Mouse (Mus musculus): ENCODE measurements around the gene Mydgf. TPM values are rescaled to one million over a fixed set of nuclear protein-coding genes. Genes with fewer than 3 reads are reported as not detected.

Gene Mydgf
- polyA plus RNA-seq, 1 experiment from 2014 or later: 68.4 TPM

Small RNAs within 50 kb of the gene (microRNA-seq; reads per million reads assigned to microRNA genes)
- not detected for gene Gm44397

Other genes with a start within 250 kb of the Mydgf start
- 9.4 and 9.5 TPM in 2 replicates for gene Zfp119b, start 234.4 kb downstream of the Mydgf start, polyA plus RNA-seq (2015; fragmentation: Nextera tagmentation; extraction: Ambion mirVana)
- 4.7 and 5.1 TPM in 2 replicates for gene Ebi3, start 231.3 kb downstream of the Mydgf start, polyA plus RNA-seq (2015; fragmentation: Nextera tagmentation; extraction: Ambion mirVana)
- gene Yju2, start 224.8 kb downstream of the Mydgf start, polyA plus RNA-seq (2015; fragmentation: Nextera tagmentation; extraction: Ambion mirVana): 27.9 and 28.2 TPM in 2 replicates
- 181 and 184 TPM in 2 replicates for gene Shd, start 213.5 kb downstream of the Mydgf start, polyA plus RNA-seq (2015; fragmentation: Nextera tagmentation; extraction: Ambion mirVana)
- 135 and 136 TPM in 2 replicates for gene Fsd1, start 197.4 kb downstream of the Mydgf start, polyA plus RNA-seq (2015; fragmentation: Nextera tagmentation; extraction: Ambion mirVana)
- 4.6 and 5.0 TPM in 2 replicates for gene Stap2, start 178.3 kb downstream of the Mydgf start, polyA plus RNA-seq (2015; fragmentation: Nextera tagmentation; extraction: Ambion mirVana)
- gene Mpnd, start 178.2 kb downstream of the Mydgf start, polyA plus RNA-seq (2015; fragmentation: Nextera tagmentation; extraction: Ambion mirVana): 159 and 182 TPM in 2 replicates
- gene Sh3gl1, start 147.3 kb downstream of the Mydgf start, polyA plus RNA-seq (2015; fragmentation: Nextera tagmentation; extraction: Ambion mirVana): 113 and 123 TPM in 2 replicates
- gene Chaf1a, start 143.5 kb downstream of the Mydgf start, polyA plus RNA-seq (2015; fragmentation: Nextera tagmentation; extraction: Ambion mirVana): 10.1 and 11.0 TPM in 2 replicates
- 73.7 and 78.6 TPM in 2 replicates for gene Ubxn6, start 108.9 kb downstream of the Mydgf start, polyA plus RNA-seq (2015; fragmentation: Nextera tagmentation; extraction: Ambion mirVana)
- 156 and 159 TPM in 2 replicates for gene Hdgfl2, start 104.3 kb downstream of the Mydgf start, polyA plus RNA-seq (2015; fragmentation: Nextera tagmentation; extraction: Ambion mirVana)
- 0.04 and 0.11 TPM in 2 replicates for gene Plin4, start 74.1 kb downstream of the Mydgf start, polyA plus RNA-seq (2015; fragmentation: Nextera tagmentation; extraction: Ambion mirVana)
- 0.43 and 0.55 TPM in 2 replicates for gene Plin5, start 66.3 kb downstream of the Mydgf start, polyA plus RNA-seq (2015; fragmentation: Nextera tagmentation; extraction: Ambion mirVana)
- 0.15 TPM in 1 of 2 replicates, not detected in the other for gene Lrg1, start 61.9 kb downstream of the Mydgf start, polyA plus RNA-seq (2015; fragmentation: Nextera tagmentation; extraction: Ambion mirVana)
- 7.6 and 10.4 TPM in 2 replicates for gene Sema6b, start 43.6 kb downstream of the Mydgf start, polyA plus RNA-seq (2015; fragmentation: Nextera tagmentation; extraction: Ambion mirVana)
- gene Tnfaip8l1, start 21.4 kb downstream of the Mydgf start, polyA plus RNA-seq (2015; fragmentation: Nextera tagmentation; extraction: Ambion mirVana): 8.2 and 8.7 TPM in 2 replicates
- 26.6 and 29.3 TPM in 2 replicates for gene Dpp9, start 35.0 kb upstream of the Mydgf start, polyA plus RNA-seq (2015; fragmentation: Nextera tagmentation; extraction: Ambion mirVana)
- 18.1 and 19.4 TPM in 2 replicates for gene Fem1a, start 72.9 kb upstream of the Mydgf start, polyA plus RNA-seq (2015; fragmentation: Nextera tagmentation; extraction: Ambion mirVana)
- 1.0 and 1.3 TPM in 2 replicates for gene Ticam1, start 92.9 kb upstream of the Mydgf start, polyA plus RNA-seq (2015; fragmentation: Nextera tagmentation; extraction: Ambion mirVana)
- gene Plin3, start 109.0 kb upstream of the Mydgf start, polyA plus RNA-seq (2015; fragmentation: Nextera tagmentation; extraction: Ambion mirVana): 14.8 and 16.7 TPM in 2 replicates
- gene Arrdc5, start 116.4 kb upstream of the Mydgf start, polyA plus RNA-seq (2015; fragmentation: Nextera tagmentation; extraction: Ambion mirVana): not detected in 2 replicates
- gene Uhrf1, start 119.4 kb upstream of the Mydgf start, polyA plus RNA-seq (2015; fragmentation: Nextera tagmentation; extraction: Ambion mirVana): 59.9 and 62.8 TPM in 2 replicates
- gene Kdm4b, start 142.1 kb upstream of the Mydgf start, polyA plus RNA-seq (2015; fragmentation: Nextera tagmentation; extraction: Ambion mirVana): 62.1 and 77.3 TPM in 2 replicates

Data from midbrain, embryonic 13.5 days (tissue).